Mouse (Mus musculus) heart, embryonic 10.5 days (tissue): ENCODE data around the gene 2010005H15Rik. TPM values are rescaled to one million over a fixed set of nuclear protein-coding genes. Genes with fewer than 3 reads are reported as not detected.
"Not testable (repeated sequence)": the region's sequence is repeated elsewhere in the genome, so short reads cannot be mapped to it uniquely, and the experiment has no call there.

Experiments used
- DNase-seq: peaks from one replicate; pipeline ENCODE4 v3.0.0-alpha.2; 2017; ENCODE audit warnings: low spot score
- H3K27ac ChIP-seq: fragments of 300-500 bp; sonication (generic); 2 replicates; pipeline ENCODE4 v1.5.1; 2016; ENCODE audit warnings: mild to moderate bottlenecking
- H3K27me3 ChIP-seq: fragments of 300-500 bp; sonication (generic); 2 replicates; pipeline ENCODE4 v1.6.1; 2016; ENCODE audit warnings: mild to moderate bottlenecking; ENCODE audit not compliant: poor library complexity, insufficient read depth, severe bottlenecking
- H3K36me3 ChIP-seq: fragments of 300-500 bp; sonication (generic); 2 replicates; pipeline ENCODE4 v1.6.1; 2016; ENCODE audit warnings: mild to moderate bottlenecking, moderate library complexity
- H3K4me1 ChIP-seq: fragments of 300-500 bp; sonication (generic); 2 replicates; pipeline ENCODE4 v1.6.1; 2016; ENCODE audit warnings: mild to moderate bottlenecking
- H3K4me3 ChIP-seq: fragments of 300-500 bp; sonication (generic); 2 replicates; pipeline ENCODE4 v1.5.1; 2016; ENCODE audit warnings: mild to moderate bottlenecking, moderate library complexity
- H3K9me3 ChIP-seq: fragments of 300-500 bp; sonication (generic); 2 replicates; pipeline ENCODE4 v1.6.1; 2016; ENCODE audit warnings: mild to moderate bottlenecking, moderate library complexity
- WGBS: fragments of 180-500 bp; shearing (Covaris S2); methylation state at CpG from one replicate; pipeline ENCODE4 v1.1.7; 2016; 5-methylcytosine and 5-hydroxymethylcytosine counted together
- polyA plus RNA-seq: library from polyadenylated mRNA; unstranded; fragments of >200 nt; fragmentation: Nextera tagmentation; extraction: Ambion mirVana; gene quantifications from 2 replicates; pipeline ENCODE4 v1.2.1, GENCODE M21; 2016

The 2010005H15Rik gene
- polyA plus RNA-seq = not detected in 2 replicates

- not testable (repeated sequence) for H3K9me3 ChIP-seq, H3K27ac ChIP-seq, DNase-seq, H3K4me3 ChIP-seq, H3K4me1 ChIP-seq, H3K36me3 ChIP-seq, H3K27me3 ChIP-seq
- WGBS = 89% methylated on average over 7 of the region's 7 CpGs
These were observed at the start of gene 2010005H15Rik for GRCm38 (mm10) chr16:36221168-36221567. Gene 2010005H15Rik (plus strand): TSS chr16:36221468.

- DNase-seq = no peak
- Histone ChIP-seq H3K9me3 (no peaks in the 10 kb centered on the region), H3K4me1 (no peaks in the 10 kb centered on the region), H3K27ac (no peak overlapping the region), H3K4me3 (no peak overlapping the region), H3K27me3 (no peaks in the 10 kb centered on the region), H3K36me3 (no peaks in the 10 kb centered on the region)
These were observed 45.2 kb upstream of the 2010005H15Rik start for GRCm38 (mm10) chr16:36176108-36176507.

GRCm38 (mm10) chr16:36179910-36180309 lies 41.4 kb upstream of the 2010005H15Rik start:
- Histone ChIP-seq H3K27me3 (no peaks in the 10 kb centered on the region), H3K4me1 (no peaks in the 10 kb centered on the region)
- 78% methylated on average over 2 of the region's 2 CpGs for WGBS

GRCm38 (mm10) chr16:36183912-36184311 lies 37.4 kb upstream of the 2010005H15Rik start, which contains the start of gene Gm5483:
Gene Gm5483 (plus strand): TSS chr16:36184212.
- H3K27ac ChIP-seq, DNase-seq, H3K4me1 ChIP-seq, H3K27me3 ChIP-seq, H3K9me3 ChIP-seq, H3K36me3 ChIP-seq, H3K4me3 ChIP-seq: not testable (repeated sequence)
- WGBS = 73% methylated on average over 4 of the region's 4 CpGs

More at GRCm38 (mm10) chr16:36179910-36180309, 41.4 kb upstream of the 2010005H15Rik start:
- no peak overlapping the region for H3K27ac ChIP-seq
- no peak overlapping the region for H3K4me3 ChIP-seq
- no peaks in the 10 kb centered on the region for H3K36me3 ChIP-seq
- H3K9me3 ChIP-seq = no peaks in the 10 kb centered on the region
- DNase-seq = no peak

- no peaks in the 10 kb centered on the region for H3K27me3 ChIP-seq
- no peak for DNase-seq
- 55% methylated on average over 19 of the region's 19 CpGs for WGBS
- 0 out of 2 replicates have a peak, but pooled peaks cover 2% of the 10 kb centered on the region for H3K4me1 ChIP-seq
- H3K27ac ChIP-seq = no peak overlapping the region
- H3K4me3 ChIP-seq = no peak overlapping the region
- no peaks in the 10 kb centered on the region for H3K9me3 ChIP-seq
- H3K36me3 ChIP-seq = no peaks in the 10 kb centered on the region
These were observed 22.0 kb upstream of the 2010005H15Rik start for GRCm38 (mm10) chr16:36199226-36199625.

GRCm38 (mm10) chr16:36203846-36204245 lies 17.4 kb upstream of the 2010005H15Rik start:
- Histone ChIP-seq H3K4me1 (0 out of 2 replicates have a peak, but pooled peaks cover 2% of the 10 kb centered on the region), H3K36me3 (no peaks in the 10 kb centered on the region), H3K27me3 (no peaks in the 10 kb centered on the region), H3K9me3 (no peaks in the 10 kb centered on the region), H3K27ac (no peak overlapping the region), H3K4me3 (no peak overlapping the region)
- 78% methylated on average over 5 of the region's 5 CpGs for WGBS
- no peak for DNase-seq

- H3K9me3 ChIP-seq, H3K4me1 ChIP-seq, DNase-seq, H3K27ac ChIP-seq, H3K36me3 ChIP-seq, H3K4me3 ChIP-seq, H3K27me3 ChIP-seq: not testable (repeated sequence)
- 37% methylated on average over 2 of the region's 2 CpGs for WGBS
These were observed 15.6 kb upstream of the 2010005H15Rik start for GRCm38 (mm10) chr16:36205684-36206083.

GRCm38 (mm10) chr16:36209967-36210453 lies 11.3 kb upstream of the 2010005H15Rik start, which contains the start of gene Gm5416:
Gene Gm5416 (plus strand): TSS chr16:36210403.
- Histone ChIP-seq H3K27ac (no peak within 1 kb of the TSS), H3K9me3 (no peaks in the 10 kb centered on the region), H3K4me3 (no peak within 1 kb of the TSS), H3K36me3 (no peaks in the 10 kb centered on the region), H3K27me3 (no peaks in the 10 kb centered on the region), H3K4me1 (no peaks in the 10 kb centered on the region)
- no peak for DNase-seq
- WGBS = 69% methylated on average over 2 of the region's 2 CpGs

GRCm38 (mm10) chr16:36260585-36260984 lies 39.3 kb downstream of the 2010005H15Rik start:
- H3K4me3 ChIP-seq, H3K4me1 ChIP-seq, H3K27me3 ChIP-seq, H3K27ac ChIP-seq, H3K9me3 ChIP-seq, DNase-seq, H3K36me3 ChIP-seq: not testable (repeated sequence)

GRCm38 (mm10) chr16:36276796-36277195 lies 55.5 kb downstream of the 2010005H15Rik start, which contains the start of gene Stfa1:
Gene Stfa1 (plus strand): TSS chr16:36276951.
- not testable (repeated sequence) for H3K4me1 ChIP-seq, H3K36me3 ChIP-seq, H3K4me3 ChIP-seq, DNase-seq, H3K27me3 ChIP-seq, H3K9me3 ChIP-seq, H3K27ac ChIP-seq
- WGBS = 86% methylated on average over 4 of the region's 4 CpGs

- Histone ChIP-seq H3K4me1 (no peaks in the 10 kb centered on the region), H3K4me3 (no peak overlapping the region), H3K27ac (no peak overlapping the region), H3K9me3 (no peaks in the 10 kb centered on the region), H3K27me3 (no peaks in the 10 kb centered on the region), H3K36me3 (no peaks in the 10 kb centered on the region)
- DNase-seq = no peak
- WGBS = 77% methylated on average over 4 of the region's 4 CpGs
These were observed 67.9 kb downstream of the 2010005H15Rik start for GRCm38 (mm10) chr16:36289140-36289539.
